Mouse (Mus musculus) liver, postnatal 0 days (tissue): Measurements from ENCODE around the gene Gnb1. TPM values are rescaled to one million over a fixed set of nuclear protein-coding genes. Genes with fewer than 3 reads are reported as not detected.

Experiments used
- ATAC-seq: fragments of 200-750 bp; cut with Nextera tagmentation; 2 replicates; pipeline ENCODE4 v1.8.0; 2017; ENCODE audit warnings: mild to moderate bottlenecking, moderate library complexity
- DNase-seq: peaks from one replicate; pipeline ENCODE4 v3.0.0-alpha.2; 2016
- H3K27ac ChIP-seq: fragments of 300-500 bp; sonication (generic); 2 replicates; pipeline ENCODE4 v1.5.1; 2014; ENCODE audit warnings: antibody characterized with exemption, moderate library complexity, mild to moderate bottlenecking, low read depth
- H3K27me3 ChIP-seq: fragments of 300-500 bp; sonication (generic); 2 replicates; pipeline ENCODE4 v1.6.1; 2014; ENCODE audit warnings: low read length, control low read depth, mixed read lengths; ENCODE audit not compliant: insufficient read depth
- H3K36me3 ChIP-seq: fragments of 300-500 bp; sonication (generic); replicated peaks from 2 replicates; pipeline ENCODE4 v1.6.1; 2014; ENCODE audit warnings: mild to moderate bottlenecking, control low read depth, low read length, moderate library complexity, mixed read lengths; ENCODE audit not compliant: insufficient read depth
- H3K4me1 ChIP-seq: fragments of 300-500 bp; sonication (generic); 2 replicates; pipeline ENCODE4 v1.6.1; 2014; ENCODE audit warnings: antibody characterized with exemption, mild to moderate bottlenecking, control low read depth; ENCODE audit not compliant: insufficient read depth
- H3K4me2 ChIP-seq: fragments of 300-500 bp; sonication (generic); 2 replicates; pipeline ENCODE4 v1.6.1; 2014; ENCODE audit warnings: low read depth, mild to moderate bottlenecking, low read length, moderate library complexity, mixed read lengths
- H3K4me3 ChIP-seq: fragments of 300-500 bp; sonication (generic); 2 replicates; pipeline ENCODE4 v1.5.1; 2014; ENCODE audit warnings: low read depth, low read length
- H3K9ac ChIP-seq: fragments of 300-500 bp; sonication (generic); replicated peaks from 2 replicates; pipeline ENCODE4 v1.6.1; 2014; ENCODE audit warnings: mild to moderate bottlenecking, moderate library complexity
- H3K9me3 ChIP-seq: fragments of 300-500 bp; sonication (generic); 2 replicates; pipeline ENCODE4 v1.6.1; 2016; ENCODE audit warnings: mild to moderate bottlenecking, control low read depth, low read length, mixed read lengths
- CTCF ChIP-seq: sonication (generic); IDR thresholded peaks from 2 replicates; pipeline ENCODE4 v1.5.1; 2016; ENCODE audit warnings: antibody characterized with exemption, low read depth
- EP300 ChIP-seq: IDR thresholded peaks from 2 replicates; pipeline ENCODE4 v1.6.1; 2016; ENCODE audit warnings: antibody characterized with exemption, low read depth, mild to moderate bottlenecking
- WGBS: fragments of 180-500 bp; shearing (Covaris S2); extraction: QIAGEN DNeasy Blood & Tissue Kit; methylation state at CpG from one replicate; pipeline ENCODE4 v1.1.7; 2014; ENCODE audit not compliant: insufficient replicate concordance; 5-methylcytosine and 5-hydroxymethylcytosine counted together
- polyA plus RNA-seq: library from polyadenylated mRNA; unstranded; fragments of >200 nt; fragmentation: Nextera tagmentation; extraction: Ambion mirVana; gene quantifications from 2 replicates; pipeline ENCODE4 v1.2.1, GENCODE M21; 2015

The Gnb1 gene
- polyA plus RNA-seq, 1 experiment from 2014 or later = 88.4 TPM

DNA sequence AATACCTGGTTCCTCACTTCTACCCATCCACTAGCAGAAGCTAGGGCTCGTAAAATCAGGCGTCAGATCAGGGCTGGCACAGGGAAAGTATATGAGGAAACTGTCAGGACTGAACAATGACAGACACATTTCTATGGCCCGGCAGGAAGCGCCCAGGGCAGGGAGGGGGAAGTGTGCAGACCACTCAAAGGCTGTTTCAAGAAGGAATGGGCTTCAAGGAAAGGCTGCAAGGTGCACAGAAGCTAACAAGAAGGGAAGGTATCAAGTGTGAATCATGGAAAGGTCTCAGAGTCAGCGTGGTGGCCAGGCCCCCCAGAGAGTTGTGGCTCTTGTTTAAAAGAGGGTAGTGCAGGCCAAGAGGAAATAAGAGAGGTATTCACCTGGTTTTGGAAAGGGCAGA lies 705 bp upstream of the Gnb1 start:
- TF ChIP-seq CTCF (no peak), EP300 (no peak)
- Histone ChIP-seq H3K9me3 (no peaks in the 10 kb centered on the region), H3K4me1 (peaks cover 53% of the 10 kb centered on the region), H3K4me3 (peak overlapping the region; percentile 96), H3K27me3 (no peaks in the 10 kb centered on the region), H3K4me2 (peak overlapping the region; percentile 95), H3K36me3 (no peaks in the 10 kb centered on the region), H3K27ac (peak overlapping the region; percentile 88), H3K9ac (peak overlapping the region; percentile 97; the same call in 1 of the 2 replicates)
- 25% methylated on average over 5 of the region's 5 CpGs for WGBS
- DNase-seq (no peak), ATAC-seq (no peak)

DNA sequence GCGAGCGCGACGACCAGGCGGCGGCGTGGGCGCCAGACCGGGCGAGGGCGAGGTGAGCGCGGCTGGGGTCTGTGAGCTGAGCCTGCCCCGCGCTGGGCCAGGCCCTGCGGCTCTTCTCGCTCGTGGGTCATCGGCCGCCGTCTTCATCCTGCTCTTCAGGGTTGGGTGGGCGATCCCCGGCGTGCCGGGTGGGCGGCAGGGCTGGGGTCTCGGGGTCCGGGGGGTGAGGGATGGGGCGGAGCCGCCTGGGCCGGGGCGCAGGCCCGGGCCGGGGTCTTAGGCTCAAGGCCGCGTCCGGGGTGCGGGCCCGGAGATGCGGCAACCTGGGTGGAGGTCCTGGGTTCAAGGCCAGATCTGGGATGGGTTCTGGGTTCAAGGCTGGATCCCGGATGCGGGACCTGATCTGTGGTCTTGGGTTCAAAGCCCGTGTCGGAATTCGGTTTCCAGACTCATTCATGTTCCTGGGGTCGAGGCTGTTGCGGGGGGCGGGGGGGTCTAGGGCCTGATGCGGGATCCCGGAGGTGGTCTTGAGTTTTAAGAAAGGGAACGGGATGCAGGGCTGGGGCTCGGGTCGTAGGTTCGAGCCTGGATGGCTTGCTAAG lies 469 bp downstream of the Gnb1 start:
- ATAC-seq (peak; percentile 52), DNase-seq (no peak)
- peaks cover 52% of the 10 kb centered on the region for H3K4me1 ChIP-seq
- H3K4me2 ChIP-seq = peak overlapping the region; percentile 95
- TF ChIP-seq CTCF (no peak), EP300 (no peak)
- H3K36me3 ChIP-seq = no peaks in the 10 kb centered on the region
- under 1% methylated on average over 32 of the region's 54 CpGs for WGBS
- no peaks in the 10 kb centered on the region for H3K27me3 ChIP-seq
- peak overlapping the region; percentile 88 for H3K27ac ChIP-seq
- H3K4me3 ChIP-seq = peak overlapping the region; percentile 96
- H3K9me3 ChIP-seq = no peaks in the 10 kb centered on the region
- peak overlapping the region; percentile 97 for H3K9ac ChIP-seq

DNA sequence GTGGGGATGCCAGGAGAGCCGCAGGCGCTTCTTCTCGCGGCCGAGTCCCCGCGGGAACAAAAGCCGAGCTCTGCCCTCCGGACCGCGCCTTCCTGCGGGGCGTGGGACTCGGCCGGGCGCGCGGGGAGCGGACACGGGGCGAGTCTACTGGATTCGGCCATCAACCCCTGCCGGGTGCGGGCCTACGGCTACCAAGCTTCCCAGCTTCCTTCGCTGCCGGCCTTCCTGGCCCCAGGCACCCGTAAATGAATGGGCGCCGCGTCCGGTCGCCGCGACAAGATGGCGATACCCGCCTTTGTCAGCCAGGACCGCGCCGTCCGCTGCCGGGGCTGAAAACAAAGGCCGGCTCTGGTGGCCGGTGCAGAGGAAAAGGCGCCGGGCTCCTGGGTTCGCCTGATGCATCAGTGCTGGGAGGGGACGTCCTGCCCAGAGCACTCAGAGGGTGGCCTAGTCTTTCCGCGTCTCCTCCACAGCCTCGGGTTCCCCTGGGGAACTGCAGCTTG lies 1.0 kb downstream of the Gnb1 start:
- peak; percentile 66 for DNase-seq
- H3K4me2 ChIP-seq = peak overlapping the region; percentile 95
- peak overlapping the region; percentile 96 for H3K4me3 ChIP-seq
- H3K36me3 ChIP-seq = no peaks in the 10 kb centered on the region
- H3K27ac ChIP-seq = peak overlapping the region; percentile 88
- H3K27me3 ChIP-seq = no peaks in the 10 kb centered on the region
- peak overlapping the region; percentile 97 for H3K9ac ChIP-seq
- peak; percentile 8; the same call in 1 of the 2 replicates for ATAC-seq
- peaks cover 47% of the 10 kb centered on the region for H3K4me1 ChIP-seq
- WGBS = under 1% methylated on average over 43 of the region's 51 CpGs
- TF ChIP-seq EP300 = no peak
- TF ChIP-seq CTCF = no peak
- no peaks in the 10 kb centered on the region for H3K9me3 ChIP-seq

DNA sequence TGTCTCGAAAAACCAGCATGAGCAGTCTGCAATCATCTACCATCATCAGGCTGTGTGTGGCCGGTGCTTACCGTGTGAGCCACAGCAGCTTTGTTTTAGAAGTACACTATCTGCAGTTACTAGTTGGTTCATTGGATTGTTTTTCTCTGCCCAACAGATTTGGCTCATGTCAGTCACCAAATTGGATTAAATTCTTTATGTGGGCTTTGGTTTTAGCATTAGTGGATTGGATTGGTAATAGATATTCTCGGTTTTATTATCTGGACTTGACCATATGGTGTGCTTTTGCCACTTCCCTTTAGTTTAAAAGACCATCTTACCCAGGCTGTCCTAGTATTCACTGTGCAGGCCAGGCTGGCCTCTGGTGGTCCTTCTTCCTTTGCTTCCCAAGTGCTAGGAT lies 3.7 kb downstream of the Gnb1 start:
- WGBS = 50% methylated on average over 4 of the region's 4 CpGs
- H3K4me2 ChIP-seq = no peak overlapping the region
- H3K27ac ChIP-seq = no peak overlapping the region
- DNase-seq (no peak), ATAC-seq (no peak)
- H3K36me3 ChIP-seq = no peaks in the 10 kb centered on the region
- H3K27me3 ChIP-seq = no peaks in the 10 kb centered on the region
- peaks cover 21% of the 10 kb centered on the region for H3K4me1 ChIP-seq
- no peak for TF ChIP-seq CTCF
- no peak for TF ChIP-seq EP300
- no peak overlapping the region for H3K9ac ChIP-seq
- H3K4me3 ChIP-seq = no peak overlapping the region
- H3K9me3 ChIP-seq = no peaks in the 10 kb centered on the region

DNA sequence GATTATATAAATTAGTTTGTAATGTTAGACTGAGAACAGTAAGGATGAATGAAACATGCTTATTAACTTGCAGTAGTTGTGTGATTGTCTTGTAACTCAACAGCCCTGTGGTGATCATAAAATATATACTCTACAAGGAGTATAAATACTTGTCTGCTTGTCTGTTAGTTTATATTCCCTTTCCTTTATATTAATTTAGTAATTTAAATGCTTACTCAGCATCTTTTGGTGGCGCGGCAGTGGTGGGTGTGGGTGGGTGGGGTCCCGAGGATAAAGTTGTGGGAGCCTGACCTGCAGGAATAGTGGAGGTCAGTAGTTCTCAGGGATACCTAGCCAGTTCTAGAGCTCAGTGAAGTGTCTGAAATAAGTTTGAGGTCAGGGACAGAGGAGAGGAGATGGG lies 6.8 kb downstream of the Gnb1 start:
- no peak overlapping the region for H3K9ac ChIP-seq
- DNase-seq (no peak), ATAC-seq (no peak)
- no peaks in the 10 kb centered on the region for H3K9me3 ChIP-seq
- no peak overlapping the region for H3K4me3 ChIP-seq
- no peaks in the 10 kb centered on the region for H3K36me3 ChIP-seq
- no peaks in the 10 kb centered on the region for H3K27me3 ChIP-seq
- no peak overlapping the region for H3K27ac ChIP-seq
- WGBS = 68% methylated on average over 3 of the region's 3 CpGs
- TF ChIP-seq EP300 (no peak), CTCF (no peak)
- H3K4me1 ChIP-seq = peaks cover 9% of the 10 kb centered on the region; the same call in 1 of the 2 replicates
- no peak overlapping the region for H3K4me2 ChIP-seq

DNA sequence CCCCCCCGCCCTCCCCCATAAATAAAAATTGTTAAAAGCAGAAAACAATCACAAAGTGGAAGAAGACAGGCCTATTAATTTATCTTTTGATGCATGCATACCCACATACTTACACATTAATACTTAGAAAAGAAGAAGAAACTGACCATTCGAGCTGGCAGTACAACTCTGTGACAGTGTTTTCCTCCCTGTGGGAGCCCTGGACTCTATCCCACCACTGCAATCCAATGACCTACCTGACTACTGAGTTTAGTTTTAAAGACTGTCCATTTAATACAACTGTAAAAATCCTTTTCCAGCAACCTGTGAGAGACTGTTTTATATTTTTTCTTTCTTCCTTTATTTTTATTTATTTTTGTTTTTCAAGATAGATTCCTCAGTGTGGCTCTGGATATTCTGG lies 10.0 kb downstream of the Gnb1 start:
- DNase-seq (no peak), ATAC-seq (no peak)
- H3K27ac ChIP-seq = no peak overlapping the region
- H3K27me3 ChIP-seq = no peaks in the 10 kb centered on the region
- H3K36me3 ChIP-seq = no peaks in the 10 kb centered on the region
- no peak overlapping the region for H3K4me3 ChIP-seq
- no peaks in the 10 kb centered on the region for H3K9me3 ChIP-seq
- WGBS = 70% methylated on average over 2 of the region's 2 CpGs
- no peak overlapping the region for H3K4me2 ChIP-seq
- H3K4me1 ChIP-seq = peaks cover 19% of the 10 kb centered on the region
- TF ChIP-seq CTCF (no peak), EP300 (no peak)
- H3K9ac ChIP-seq = no peak overlapping the region
